Mouse (Mus musculus) intestine, embryonic 14.5 days (tissue): ENCODE results near the gene Camta1. TPM values are rescaled to one million over a fixed set of nuclear protein-coding genes. Genes with fewer than 3 reads are reported as not detected.

Experiments used
- ATAC-seq: fragments of 200-750 bp; cut with Nextera tagmentation; replicated peaks from 2 replicates; pipeline ENCODE4 v1.8.0; 2017; ENCODE audit warnings: low read depth, moderate number of reproducible peaks, moderate TSS enrichment, moderate library complexity; ENCODE audit not compliant: low FRiP score, low TSS enrichment
- DNase-seq: peaks from one replicate; pipeline ENCODE4 v3.0.0-alpha.2; 2018; ENCODE audit warnings: low spot score
- H3K27ac ChIP-seq: fragments of 300-500 bp; sonication (generic); 2 replicates; pipeline ENCODE4 v1.5.1; 2014; ENCODE audit warnings: low read depth, mild to moderate bottlenecking, control low read depth
- H3K27me3 ChIP-seq: fragments of 300-500 bp; sonication (generic); replicated peaks from 2 replicates; pipeline ENCODE4 v1.6.1; 2014; ENCODE audit warnings: low read length, control low read depth; ENCODE audit not compliant: control insufficient read depth, insufficient read depth
- H3K36me3 ChIP-seq: fragments of 300-500 bp; sonication (generic); 2 replicates; pipeline ENCODE4 v1.6.1; 2014; ENCODE audit warnings: low read length, control low read depth; ENCODE audit not compliant: control insufficient read depth, insufficient read depth
- H3K4me1 ChIP-seq: fragments of 300-500 bp; sonication (generic); replicated peaks from 2 replicates; pipeline ENCODE4 v1.6.1; 2014; ENCODE audit warnings: low read length, control low read depth, mixed read lengths; ENCODE audit not compliant: control insufficient read depth, insufficient read depth
- H3K4me2 ChIP-seq: fragments of 300-500 bp; sonication (generic); 2 replicates; pipeline ENCODE4 v1.6.1; 2014; ENCODE audit warnings: low read length
- H3K4me3 ChIP-seq: fragments of 300-500 bp; sonication (generic); 2 replicates; pipeline ENCODE4 v1.5.1; 2014; ENCODE audit warnings: low read depth, low read length, control low read depth, mixed read lengths
- H3K9ac ChIP-seq: fragments of 300-500 bp; sonication (generic); 2 replicates; pipeline ENCODE4 v1.6.1; 2014; ENCODE audit warnings: mild to moderate bottlenecking, low read length
- H3K9me3 ChIP-seq: fragments of 300-500 bp; sonication (generic); 2 replicates; pipeline ENCODE4 v1.6.1; 2016; ENCODE audit warnings: low read length, control low read depth; ENCODE audit not compliant: control insufficient read depth
- WGBS: fragments of 180-500 bp; shearing (Covaris S2); extraction: QIAGEN DNeasy Blood & Tissue Kit; methylation state at CpG from one replicate; pipeline ENCODE4 v1.1.7; 2014; 5-methylcytosine and 5-hydroxymethylcytosine counted together
- polyA plus RNA-seq: library from polyadenylated mRNA; unstranded; fragments of >200 nt; fragmentation: Nextera tagmentation; extraction: Ambion mirVana; gene quantifications from 2 replicates; pipeline ENCODE4 v1.2.1, GENCODE M21; 2014

Gene Camta1
- polyA plus RNA-seq, 1 experiment from 2014 or later, result 88.1 TPM

DNA sequence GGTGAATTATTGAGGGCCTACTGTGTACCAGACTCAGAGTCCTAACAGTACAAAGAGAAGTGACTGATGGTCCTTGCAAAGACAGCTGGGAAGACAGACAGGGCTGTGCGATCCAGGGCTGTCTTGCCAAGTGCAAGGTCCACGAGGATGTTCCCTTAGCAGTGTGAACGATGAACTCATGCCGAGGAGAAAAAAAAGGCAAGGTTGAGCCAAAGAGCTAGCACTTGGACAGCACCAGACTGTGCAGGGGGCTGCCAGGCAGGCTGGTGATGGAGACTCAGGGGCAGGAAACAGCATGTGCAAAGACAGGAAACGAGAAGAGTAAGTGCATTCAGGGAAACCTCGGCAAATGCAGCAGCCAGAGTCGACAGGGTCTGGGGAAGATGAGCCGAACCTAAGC is 266.6 kb downstream of the Camta1 start:
- no peak for DNase-seq
- Histone ChIP-seq H3K9me3 (no peaks in the 10 kb centered on the region), H3K27me3 (no peaks in the 10 kb centered on the region), H3K4me3 (no peak overlapping the region), H3K36me3 (no peaks in the 10 kb centered on the region), H3K9ac (no peak overlapping the region), H3K27ac (no peak overlapping the region), H3K4me1 (no peaks in the 10 kb centered on the region), H3K4me2 (no peak overlapping the region)
- no peak for ATAC-seq
- WGBS, result 50% methylated on average over 8 of the region's 8 CpGs

DNA sequence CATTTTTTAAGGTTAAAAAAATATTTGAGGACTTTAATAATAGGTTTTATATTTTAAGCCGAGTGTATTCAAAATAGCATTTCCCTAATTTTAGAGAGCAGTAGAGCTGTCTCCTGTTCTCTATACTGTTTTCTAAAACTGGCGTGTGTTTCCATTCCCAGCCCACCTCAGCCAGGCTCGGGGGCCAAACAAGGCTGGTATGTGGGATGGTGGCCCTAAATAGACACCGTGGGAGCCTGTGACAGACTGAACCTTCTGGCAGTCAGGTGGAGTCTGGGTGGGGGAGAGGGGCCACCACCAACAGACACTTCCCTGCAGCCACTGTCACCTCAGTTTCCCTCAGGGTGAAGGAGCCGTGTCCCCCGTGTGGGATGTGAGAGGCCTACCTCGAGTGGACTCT is 268.6 kb downstream of the Camta1 start:
- H3K4me2 ChIP-seq, result no peak overlapping the region
- H3K4me1 ChIP-seq, result no peaks in the 10 kb centered on the region
- ATAC-seq, result no peak
- H3K27me3 ChIP-seq, result no peaks in the 10 kb centered on the region
- DNase-seq, result no peak
- no peaks in the 10 kb centered on the region for H3K36me3 ChIP-seq
- H3K9me3 ChIP-seq, result no peaks in the 10 kb centered on the region
- WGBS, result 74% methylated on average over 7 of the region's 7 CpGs
- H3K4me3 ChIP-seq, result no peak overlapping the region
- no peak overlapping the region for H3K27ac ChIP-seq
- H3K9ac ChIP-seq, result no peak overlapping the region

DNA sequence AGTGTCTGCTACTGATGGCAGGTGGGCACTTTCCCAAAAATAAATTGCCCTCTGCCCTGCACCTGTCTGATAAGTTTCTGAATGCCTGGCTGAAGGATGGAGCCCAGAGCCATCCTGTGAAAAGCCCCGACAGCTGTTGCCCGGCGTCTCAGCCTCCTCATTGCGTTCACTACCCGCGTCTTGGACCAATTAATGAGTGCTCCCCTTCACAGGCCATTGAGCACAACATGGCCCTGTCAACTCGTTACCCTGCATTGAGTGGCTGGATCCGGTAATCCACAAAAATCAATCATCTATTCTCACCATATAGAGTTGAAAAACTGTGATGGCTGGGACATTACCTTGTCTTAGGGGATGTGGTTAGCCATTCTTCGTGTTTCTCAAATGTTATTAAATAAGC is 275.6 kb downstream of the Camta1 start:
- no peak overlapping the region for H3K9ac ChIP-seq
- H3K4me3 ChIP-seq, result no peak overlapping the region
- no peaks in the 10 kb centered on the region for H3K36me3 ChIP-seq
- DNase-seq (no peak), ATAC-seq (no peak)
- H3K27ac ChIP-seq, result no peak overlapping the region
- H3K27me3 ChIP-seq, result no peaks in the 10 kb centered on the region
- 79% methylated on average over 9 of the region's 9 CpGs for WGBS
- H3K4me2 ChIP-seq, result no peak overlapping the region
- H3K4me1 ChIP-seq, result no peaks in the 10 kb centered on the region
- no peaks in the 10 kb centered on the region for H3K9me3 ChIP-seq

DNA sequence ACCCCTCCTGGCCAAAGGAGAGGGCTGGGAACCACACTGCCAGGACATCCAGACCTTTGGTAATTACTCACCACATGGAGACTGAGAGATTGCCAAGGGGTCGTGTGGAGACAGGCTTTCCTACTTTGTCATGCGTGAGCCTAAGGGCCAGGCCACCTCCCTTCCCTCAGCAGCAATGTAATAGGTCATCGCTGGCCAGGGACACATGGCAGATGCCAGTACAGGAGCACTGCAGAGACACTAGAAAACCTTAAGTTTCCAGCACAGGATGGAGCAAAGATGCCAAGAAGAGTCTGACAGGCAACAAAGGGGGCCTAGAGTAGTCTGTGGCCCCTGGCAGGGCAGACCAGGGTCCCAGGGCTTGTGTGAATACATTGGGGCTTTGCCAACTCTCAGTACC is 283.7 kb downstream of the Camta1 start:
- no peak for ATAC-seq
- 69% methylated on average over 3 of the region's 3 CpGs for WGBS

DNA sequence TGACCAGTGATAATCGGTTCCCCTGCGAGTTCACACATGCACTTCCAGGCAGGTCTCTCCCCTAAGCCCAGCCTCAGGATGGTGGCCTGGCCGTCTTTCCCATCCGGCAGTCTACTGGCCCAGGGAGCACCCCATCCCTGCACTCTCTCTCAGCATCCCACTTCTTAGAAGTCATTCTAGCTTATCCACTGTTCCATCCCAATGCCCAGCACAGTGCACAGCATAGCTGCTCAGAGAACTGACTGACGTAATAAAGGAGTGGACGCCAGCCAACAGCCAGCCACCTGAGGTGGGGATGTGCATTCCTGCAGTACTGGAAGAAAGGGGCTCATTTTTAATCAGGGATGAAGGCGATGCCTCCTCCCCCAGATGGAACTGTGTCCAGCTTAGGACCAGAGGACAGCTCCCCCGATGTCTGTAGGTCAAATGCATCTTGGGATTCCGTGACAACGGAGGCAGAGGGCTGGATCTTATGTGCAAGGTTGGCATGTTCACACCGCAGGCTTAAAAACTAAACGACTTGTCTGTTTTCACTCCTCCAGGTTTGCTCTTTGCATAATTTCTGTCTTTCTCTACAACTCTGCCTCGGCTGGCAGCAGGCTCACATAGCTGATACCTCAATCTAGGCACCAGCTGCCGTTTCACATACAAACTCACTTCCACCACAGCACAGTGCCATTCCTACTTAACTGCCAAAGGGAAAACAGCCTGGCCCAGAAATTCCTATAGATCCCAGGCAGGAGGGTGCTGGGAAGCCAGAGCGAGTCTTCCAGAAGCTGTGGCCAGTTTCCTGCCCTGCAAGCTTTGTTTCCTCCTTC is 285.2 kb downstream of the Camta1 start:
- ATAC-seq, result no peak
- Histone ChIP-seq H3K27ac (no peak overlapping the region), H3K4me2 (no peak overlapping the region), H3K4me1 (no peaks in the 10 kb centered on the region), H3K9me3 (no peaks in the 10 kb centered on the region), H3K36me3 (no peaks in the 10 kb centered on the region), H3K9ac (no peak overlapping the region), H3K27me3 (no peaks in the 10 kb centered on the region), H3K4me3 (no peak overlapping the region)
- DNase-seq, result no peak
- WGBS, result 73% methylated on average over 15 of the region's 15 CpGs

More for the DNA sequence above, 283.7 kb downstream of the Camta1 start:
- Histone ChIP-seq H3K4me2 (no peak overlapping the region), H3K27ac (no peak overlapping the region), H3K9me3 (no peaks in the 10 kb centered on the region), H3K27me3 (no peaks in the 10 kb centered on the region), H3K36me3 (no peaks in the 10 kb centered on the region), H3K4me3 (no peak overlapping the region), H3K9ac (no peak overlapping the region), H3K4me1 (no peaks in the 10 kb centered on the region)
- DNase-seq, result no peak

DNA sequence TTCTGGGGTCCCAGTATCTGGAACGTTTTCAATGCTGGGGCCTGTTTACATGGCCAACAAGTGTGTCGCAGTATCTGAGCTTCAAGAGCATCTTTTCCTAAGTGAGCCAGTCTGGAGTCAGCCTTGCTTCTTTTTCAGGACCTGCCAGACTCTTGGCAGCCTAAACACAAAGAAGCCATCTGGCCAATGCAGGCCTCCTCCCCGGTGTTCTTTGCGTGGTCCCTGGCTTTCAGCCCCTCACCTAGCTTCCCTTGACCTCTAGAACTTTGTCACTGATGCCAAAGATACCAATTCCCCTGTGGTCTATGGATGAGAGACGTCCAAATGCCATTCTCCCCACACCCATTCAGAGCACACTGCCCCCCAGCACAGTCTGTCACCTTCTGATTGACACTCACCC is 289.0 kb downstream of the Camta1 start:
- DNase-seq, result no peak
- H3K9ac ChIP-seq, result no peak overlapping the region
- no peaks in the 10 kb centered on the region for H3K36me3 ChIP-seq
- WGBS, result 60% methylated on average over 5 of the region's 5 CpGs
- H3K27ac ChIP-seq, result no peak overlapping the region
- ATAC-seq, result no peak
- H3K4me3 ChIP-seq, result no peak overlapping the region
- no peaks in the 10 kb centered on the region for H3K9me3 ChIP-seq
- no peaks in the 10 kb centered on the region for H3K27me3 ChIP-seq
- no peaks in the 10 kb centered on the region for H3K4me1 ChIP-seq
- no peak overlapping the region for H3K4me2 ChIP-seq

DNA sequence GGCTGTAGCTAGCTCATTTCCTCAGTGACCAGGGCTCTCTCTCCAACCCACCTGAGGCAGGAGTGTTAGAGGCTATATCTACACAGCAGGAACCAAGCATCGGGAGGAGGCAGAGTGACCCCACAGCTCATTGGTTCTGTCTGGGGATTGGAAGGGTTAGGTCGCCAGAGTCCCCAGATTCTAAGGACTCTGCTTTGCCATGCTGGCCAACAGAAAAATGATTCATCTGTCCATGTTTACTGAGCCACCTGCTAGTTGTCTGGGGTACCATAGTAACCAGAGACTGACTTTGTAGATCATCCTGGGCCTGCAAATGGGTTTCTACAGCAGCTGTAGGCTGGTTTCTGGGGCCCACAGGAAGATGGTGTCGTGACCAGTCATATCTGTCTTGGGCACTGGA is 292.1 kb downstream of the Camta1 start:
- no peak for DNase-seq
- Histone ChIP-seq H3K27ac (no peak overlapping the region), H3K4me3 (no peak overlapping the region), H3K9ac (no peak overlapping the region), H3K4me2 (no peak overlapping the region), H3K27me3 (no peaks in the 10 kb centered on the region), H3K4me1 (no peaks in the 10 kb centered on the region), H3K36me3 (no peaks in the 10 kb centered on the region), H3K9me3 (no peaks in the 10 kb centered on the region)
- WGBS, result 81% methylated on average over 3 of the region's 3 CpGs
- no peak for ATAC-seq

DNA sequence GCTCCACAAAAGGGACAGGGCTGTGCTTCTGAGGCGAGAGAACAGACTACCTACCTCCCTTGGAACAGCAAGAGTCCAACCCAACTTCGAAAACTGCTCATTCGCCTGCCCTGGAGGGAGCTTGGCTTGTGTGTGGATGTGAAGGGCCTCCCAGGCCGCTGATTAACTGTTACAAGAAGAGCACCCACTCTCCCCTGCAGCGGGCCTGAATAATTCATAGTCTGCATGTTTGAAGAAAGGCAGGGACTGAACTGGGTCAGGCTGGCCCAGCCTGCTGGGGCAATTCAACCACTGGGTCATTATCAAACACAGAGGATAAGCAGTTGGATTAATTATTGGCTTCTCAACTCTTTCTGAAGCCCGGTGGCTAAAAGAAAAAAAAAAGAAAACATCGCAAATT is 292.8 kb downstream of the Camta1 start:
- H3K9me3 ChIP-seq, result no peaks in the 10 kb centered on the region
- H3K9ac ChIP-seq, result no peak overlapping the region
- H3K4me3 ChIP-seq, result no peak overlapping the region
- H3K4me1 ChIP-seq, result no peaks in the 10 kb centered on the region
- H3K27ac ChIP-seq, result no peak overlapping the region
- WGBS, result 64% methylated on average over 7 of the region's 7 CpGs
- no peak for ATAC-seq
- H3K4me2 ChIP-seq, result no peak overlapping the region
- no peak for DNase-seq
- H3K27me3 ChIP-seq, result no peaks in the 10 kb centered on the region
- H3K36me3 ChIP-seq, result no peaks in the 10 kb centered on the region

DNA sequence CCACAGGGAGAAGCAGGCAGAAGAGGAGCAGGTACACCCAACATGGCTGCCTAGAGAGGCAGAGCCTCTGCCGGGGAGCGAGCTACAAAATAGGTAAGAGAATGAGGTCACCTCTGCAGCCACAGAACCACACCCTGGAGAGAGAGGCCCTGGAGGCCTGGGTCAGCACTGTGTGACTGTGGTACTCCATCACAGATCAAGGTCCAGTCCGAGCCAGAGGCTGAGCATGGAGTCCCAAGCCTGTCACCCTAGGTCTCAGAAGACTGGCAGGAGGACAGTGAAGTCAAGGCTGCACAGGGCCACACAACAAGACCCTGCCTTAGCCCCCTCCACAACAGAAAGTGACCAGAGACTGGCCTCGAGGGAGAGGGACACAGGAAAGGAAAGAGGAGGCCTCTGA is 294.6 kb downstream of the Camta1 start:
- DNase-seq (no peak), ATAC-seq (no peak)
- no peak overlapping the region for H3K4me2 ChIP-seq
- H3K4me1 ChIP-seq, result no peaks in the 10 kb centered on the region
- H3K36me3 ChIP-seq, result no peaks in the 10 kb centered on the region
- 75% methylated on average over 4 of the region's 4 CpGs for WGBS
- H3K27me3 ChIP-seq, result no peaks in the 10 kb centered on the region
- H3K9ac ChIP-seq, result no peak overlapping the region
- H3K4me3 ChIP-seq, result no peak overlapping the region
- H3K27ac ChIP-seq, result no peak overlapping the region
- no peaks in the 10 kb centered on the region for H3K9me3 ChIP-seq
